ENCODE assay signal across 13 mouse cellular contexts in genomic region chr15:81012359-81012758, GRCm38 (mm10).
"Had no signal": no experiment of that assay in that cellular context is flagged by ENCODE, and none has a peak within 500 bp of the region (broad histone marks: within the 10 kb centered on the region; RNA-seq: fewer than 3 reads in every experiment).

No protein-coding gene starts in this region.

- ATAC-seq: midbrain, embryonic 16.5 days had no signal

- H3K9ac ChIP-seq: lung, embryonic 14.5 days; midbrain, embryonic 12.5 days; neural tube, embryonic 12.5 days; stomach, embryonic 15.5 days had no signal

- H3K9me3 ChIP-seq: midbrain, embryonic 10.5 days; midbrain, embryonic 12.5 days; neural tube, embryonic 12.5 days; stomach, embryonic 15.5 days had no signal

- H3K4me3 ChIP-seq: midbrain, embryonic 10.5 days; midbrain, embryonic 12.5 days; neural tube, embryonic 12.5 days; stomach, embryonic 15.5 days had no signal

- H3K27ac ChIP-seq: midbrain, embryonic 10.5 days; midbrain, embryonic 12.5 days; neural tube, embryonic 12.5 days; stomach, embryonic 15.5 days had no signal

- H3K4me2 ChIP-seq: lung, embryonic 14.5 days; midbrain, embryonic 12.5 days; neural tube, embryonic 12.5 days; stomach, embryonic 15.5 days had no signal

- H3K4me1 ChIP-seq: midbrain, embryonic 10.5 days; midbrain, embryonic 12.5 days; neural tube, embryonic 12.5 days; stomach, embryonic 15.5 days had no signal

- H3K27me3 ChIP-seq: midbrain, embryonic 12.5 days; neural tube, embryonic 12.5 days; stomach, embryonic 15.5 days had no signal

- DNase-seq: lung, adult 18-20 months; lung, embryonic 14.5 days; lung, postnatal 10 days; lung, postnatal 4 days; midbrain, embryonic 14.5 days; right cerebral cortex, postnatal 14 days; thymus, adult 18-20 months; thymus, postnatal 14 days had no signal
